ENCODE assay signal across 24 mouse cellular contexts in genomic region chr9:77420200-77420585, GRCm38 (mm10).
DNase-seq lines count a peak whose midpoint lies in the region; ATAC-seq and TF ChIP-seq lines count a peak whose summit lies in the region.
"Had no signal": no experiment of that assay in that cellular context is flagged by ENCODE, and none has a peak within 500 bp of the region (broad histone marks: within the 10 kb centered on the region; RNA-seq: fewer than 3 reads in every experiment).

No protein-coding gene starts in this region.

- WGBS in heart, embryonic 15.5 days: 79% methylated on average over 4 of the region's 4 CpGs
- 29% methylated on average over 4 of the region's 4 CpGs for WGBS in liver, embryonic 16.5 days (ENCODE audit: insufficient replicate concordance)
- WGBS in midbrain, postnatal 0 days: 95% methylated on average over 4 of the region's 4 CpGs
- WGBS in midbrain, embryonic 16.5 days: 94% methylated on average over 4 of the region's 4 CpGs

- no peaks in the 10 kb centered on the region for H3K36me3 ChIP-seq in heart, embryonic 15.5 days
- no peaks in the 10 kb centered on the region for H3K36me3 ChIP-seq in liver, embryonic 16.5 days (ENCODE audit: control insufficient read depth, insufficient read depth)
- H3K36me3 ChIP-seq in midbrain, postnatal 0 days (ENCODE audit: insufficient read depth, low read length): no peaks in the 10 kb centered on the region
- no peaks in the 10 kb centered on the region for H3K36me3 ChIP-seq in midbrain, embryonic 16.5 days (ENCODE audit: control insufficient read depth, insufficient read depth, low read length)
- H3K36me3 ChIP-seq: forebrain, embryonic 15.5 days; hindbrain, embryonic 10.5 days; limb, embryonic 12.5 days; neural tube, embryonic 13.5 days had no signal

- H3K9ac ChIP-seq in heart, embryonic 15.5 days: no peak overlapping the region
- H3K9ac ChIP-seq in liver, embryonic 16.5 days (ENCODE audit: low read depth, low read length): no peak overlapping the region
- H3K9ac ChIP-seq in midbrain, postnatal 0 days (replicated peaks; ENCODE audit: low read length, poor library complexity, severe bottlenecking): no peak overlapping the region
- no peak overlapping the region for H3K9ac ChIP-seq in midbrain, embryonic 16.5 days (ENCODE audit: low read depth, low read length)
- H3K9ac ChIP-seq: forebrain, embryonic 15.5 days; limb, embryonic 12.5 days; neural tube, embryonic 13.5 days had no signal

- H3K27ac ChIP-seq in heart, embryonic 15.5 days: peak overlapping the region; percentile 80; the same call in 1 of the 2 replicates
- H3K27ac ChIP-seq in liver, embryonic 16.5 days (ENCODE audit: low read length): peak overlapping the region; percentile 50; the same call in 1 of the 2 replicates
- no peak overlapping the region for H3K27ac ChIP-seq in midbrain, postnatal 0 days (ENCODE audit: low read depth, low read length)
- no peak overlapping the region for H3K27ac ChIP-seq in midbrain, embryonic 16.5 days (ENCODE audit: low read length)
- H3K27ac ChIP-seq: forebrain, embryonic 15.5 days; hindbrain, embryonic 10.5 days; limb, embryonic 12.5 days; neural tube, embryonic 13.5 days had no signal

- ATAC-seq in heart, embryonic 15.5 days (replicated peaks; ENCODE audit: insufficient number of reproducible peaks, insufficient read depth, low FRiP score, low read depth): no peak
- peak; percentile 87 for ATAC-seq in liver, embryonic 16.5 days (ENCODE audit: low read depth)
- no peak for ATAC-seq in midbrain, postnatal 0 days (ENCODE audit: low FRiP score)
- no peak for ATAC-seq in midbrain, embryonic 16.5 days
- ATAC-seq: forebrain, embryonic 15.5 days; hindbrain, embryonic 16.5 days; intestine, embryonic 16.5 days had no signal

- TF ChIP-seq CTCF in midbrain, postnatal 0 days (IDR thresholded peaks at IDR 0.05): no peak

- H3K27me3 ChIP-seq in heart, embryonic 15.5 days: no peaks in the 10 kb centered on the region
- H3K27me3 ChIP-seq in liver, embryonic 16.5 days (ENCODE audit: control insufficient read depth, insufficient read depth, low read depth, low read length): no peaks in the 10 kb centered on the region
- H3K27me3 ChIP-seq in midbrain, postnatal 0 days (ENCODE audit: insufficient read depth, low read length): no peaks in the 10 kb centered on the region
- H3K27me3 ChIP-seq in midbrain, embryonic 16.5 days (ENCODE audit: control insufficient read depth, insufficient read depth, low read depth, low read length): no peaks in the 10 kb centered on the region
- H3K27me3 ChIP-seq: forebrain, embryonic 15.5 days; limb, embryonic 12.5 days; megakaryocyte, embryonic 14.5 days; neural tube, embryonic 13.5 days had no signal

- H3K4me3 ChIP-seq in heart, embryonic 15.5 days: no peak overlapping the region
- no peak overlapping the region for H3K4me3 ChIP-seq in liver, embryonic 16.5 days (ENCODE audit: low read depth, low read length)
- H3K4me3 ChIP-seq in midbrain, postnatal 0 days (ENCODE audit: low read depth, low read length): no peak overlapping the region
- no peak overlapping the region for H3K4me3 ChIP-seq in midbrain, embryonic 16.5 days (ENCODE audit: low read depth, low read length)
- H3K4me3 ChIP-seq: forebrain, embryonic 15.5 days; hindbrain, embryonic 10.5 days; limb, embryonic 12.5 days; megakaryocyte, embryonic 14.5 days; myocyte; neural tube, embryonic 13.5 days had no signal

- H3K9me3 ChIP-seq in heart, embryonic 15.5 days (replicated peaks): no peaks in the 10 kb centered on the region
- no peaks in the 10 kb centered on the region for H3K9me3 ChIP-seq in liver, embryonic 16.5 days (replicated peaks; ENCODE audit: control insufficient read depth, low read length)
- no peaks in the 10 kb centered on the region for H3K9me3 ChIP-seq in midbrain, postnatal 0 days (ENCODE audit: low read length)
- H3K9me3 ChIP-seq in midbrain, embryonic 16.5 days (replicated peaks; ENCODE audit: control insufficient read depth, low read length, poor library complexity, severe bottlenecking): no peaks in the 10 kb centered on the region
- H3K9me3 ChIP-seq: forebrain, embryonic 15.5 days; hindbrain, embryonic 10.5 days; limb, embryonic 12.5 days; megakaryocyte, embryonic 14.5 days; neural tube, embryonic 13.5 days had no signal

- no peak for DNase-seq in heart, postnatal 4 days
- peak; percentile 34 for DNase-seq in liver
- no peak for DNase-seq in midbrain, postnatal 0 days (ENCODE audit: low spot score)
- DNase-seq in spleen, postnatal 14 days (ENCODE audit: low spot score in 2 of 2): no peak
- DNase-seq: adrenal gland, adult 2 months; cerebellum, adult 2 months; cerebellum, postnatal 36 days; kidney, adult 9 months; kidney, postnatal 14 days; lung, adult 2 months; lung, postnatal 14 days; midbrain, embryonic 14.5 days; thymus, adult 2 months had no signal

- no peak overlapping the region for H3K4me2 ChIP-seq in heart, embryonic 15.5 days
- peak overlapping the region; percentile 30; the same call in 1 of the 2 replicates for H3K4me2 ChIP-seq in liver, embryonic 16.5 days (ENCODE audit: low read depth, low read length)
- H3K4me2 ChIP-seq in midbrain, postnatal 0 days (ENCODE audit: low read depth, low read length, poor library complexity, severe bottlenecking): no peak overlapping the region
- no peak overlapping the region for H3K4me2 ChIP-seq in midbrain, embryonic 16.5 days (ENCODE audit: low read length)
- H3K4me2 ChIP-seq: forebrain, embryonic 15.5 days; limb, embryonic 12.5 days; neural tube, embryonic 13.5 days had no signal

- peaks cover 19% of the 10 kb centered on the region for H3K4me1 ChIP-seq in heart, embryonic 15.5 days (replicated peaks)
- H3K4me1 ChIP-seq in liver, embryonic 16.5 days (ENCODE audit: control insufficient read depth, low read depth, low read length): peaks cover 16% of the 10 kb centered on the region
- H3K4me1 ChIP-seq in midbrain, postnatal 0 days (ENCODE audit: insufficient read depth, low read length): no peaks in the 10 kb centered on the region
- no peaks in the 10 kb centered on the region for H3K4me1 ChIP-seq in midbrain, embryonic 16.5 days (ENCODE audit: control insufficient read depth, insufficient read depth, low read length)
- H3K4me1 ChIP-seq: forebrain, embryonic 15.5 days; hindbrain, embryonic 10.5 days; limb, embryonic 12.5 days; megakaryocyte, embryonic 14.5 days; neural tube, embryonic 13.5 days had no signal

Comparison
In these comparisons a context has a peak if more than half of its experiments do, and no peak if none do; other contexts are left out.
1. H3K27ac ChIP-seq: peak in heart, embryonic 15.5 days (single experiment) and liver, embryonic 16.5 days (single experiment); none in midbrain, postnatal 0 days (single experiment) and midbrain, embryonic 16.5 days (single experiment).